Mouse (Mus musculus): ENCODE data around the gene Rab44.

Rab44 gene

DNA sequence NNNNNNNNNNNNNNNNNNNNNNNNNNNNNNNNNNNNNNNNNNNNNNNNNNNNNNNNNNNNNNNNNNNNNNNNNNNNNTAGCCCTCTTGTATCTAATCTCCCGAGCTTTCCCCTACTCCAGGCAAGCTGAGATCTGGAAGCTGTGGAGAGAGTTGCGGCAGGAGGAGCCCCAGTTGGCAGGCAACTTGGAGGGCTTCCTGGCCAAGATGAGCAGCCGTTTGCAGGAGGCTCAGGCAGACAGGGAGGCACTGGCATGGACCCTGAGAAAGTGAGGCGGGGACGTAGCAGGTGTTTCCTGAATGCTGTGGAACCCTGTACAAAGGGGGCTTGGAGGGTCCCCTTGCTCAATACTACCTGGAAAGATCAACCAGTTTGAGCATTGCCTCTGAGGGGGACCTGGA, 21.1 kb downstream of the Rab44 start:
- DNase-seq (ENCODE audit: low spot score) = no peak

DNA sequence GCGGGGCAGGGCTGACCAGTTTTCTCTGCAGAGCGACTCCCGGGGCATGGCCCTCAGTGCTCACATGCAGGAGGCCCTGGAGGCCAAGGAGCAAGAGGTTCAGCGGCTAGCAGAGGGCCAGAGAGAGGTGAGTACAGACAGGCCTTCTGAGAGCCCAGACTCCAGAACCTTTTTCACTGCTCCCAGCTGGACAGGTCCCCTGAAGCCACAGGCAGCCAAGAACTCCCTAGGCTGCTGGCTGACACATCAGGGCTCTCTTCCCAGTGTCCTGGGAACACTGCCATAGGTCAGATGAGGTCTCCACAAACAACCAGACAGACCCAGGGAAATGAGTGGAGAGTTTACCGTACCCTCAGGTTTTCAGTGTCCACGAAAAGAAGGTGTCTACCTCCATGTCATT, 22.3 kb downstream of the Rab44 start:
- no peak for DNase-seq (ENCODE audit: low spot score)

DNA sequence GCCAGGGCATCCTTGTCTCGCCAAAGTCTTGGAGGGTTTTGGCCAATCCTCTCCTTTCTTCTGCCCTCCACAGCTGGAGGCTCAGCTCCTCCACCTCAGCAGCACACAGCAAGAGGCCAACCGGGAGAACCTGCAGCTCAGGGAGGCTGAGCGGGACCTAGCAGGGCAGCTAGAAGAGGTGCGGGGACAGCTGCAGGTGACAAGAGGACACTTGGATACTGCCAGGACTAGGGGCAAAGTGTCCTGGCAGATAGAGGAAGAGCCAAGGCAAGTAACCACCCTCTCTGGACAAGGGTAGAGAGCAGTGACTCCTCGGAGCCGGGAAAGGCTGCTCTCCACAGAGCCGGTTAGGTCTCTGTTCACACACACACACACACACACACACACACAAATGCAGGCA, 24.0 kb downstream of the Rab44 start:
- no peak for DNase-seq (ENCODE audit: low spot score)

DNA sequence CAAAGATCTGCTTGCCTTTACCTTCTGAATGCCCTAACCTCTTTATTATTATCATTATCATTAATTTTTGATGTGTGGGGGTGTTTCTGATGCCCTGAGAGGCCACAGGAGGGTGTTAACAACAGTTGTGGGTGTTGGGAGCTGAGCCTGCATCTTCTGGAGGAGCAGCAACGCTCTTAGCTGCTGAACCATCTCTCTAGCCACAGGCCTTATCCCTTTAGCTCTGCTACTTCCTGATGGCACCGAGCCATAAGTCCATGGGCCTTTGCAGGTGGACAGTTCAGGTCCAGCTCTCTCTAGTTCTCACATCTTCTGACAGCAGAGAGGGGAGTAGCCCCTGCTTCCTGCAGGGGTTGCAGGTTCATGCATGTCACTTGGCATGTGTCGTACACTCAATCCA, 27.6 kb downstream of the Rab44 start:
- no peak for DNase-seq (ENCODE audit: low spot score)

DNA sequence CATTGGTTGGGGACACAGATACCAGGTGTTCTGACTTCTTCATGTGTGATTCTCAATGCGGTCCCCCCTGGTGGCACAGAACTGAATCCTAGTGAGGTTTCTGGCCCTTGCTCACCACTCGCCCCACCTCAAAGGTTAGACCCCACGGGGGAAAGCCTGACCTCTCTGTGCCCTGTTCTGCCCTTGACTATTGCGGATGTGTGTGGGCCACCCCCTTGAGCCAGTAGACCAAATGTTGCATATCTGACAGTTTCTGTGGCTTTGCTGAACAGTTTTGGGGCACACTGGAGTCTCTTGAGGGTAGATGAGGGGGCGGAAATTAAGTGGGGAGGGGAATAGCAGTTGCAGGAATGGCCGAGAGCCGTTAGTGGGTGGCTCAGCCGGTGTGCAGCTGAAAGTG, 29.3 kb downstream of the Rab44 start:
- peak; percentile 22 for DNase-seq (ENCODE audit: low spot score)

GRCm38 (mm10) chr17:29145101-29145500, 31.2 kb downstream of the Rab44 start:
- DNase-seq (ENCODE audit: low spot score) = no peak

GRCm38 (mm10) chr17:29147273-29147672, 33.3 kb downstream of the Rab44 start:
- DNase-seq (ENCODE audit: low spot score) = no peak

- DNase-seq (ENCODE audit: low spot score) = no peak
Measured at GRCm38 (mm10) chr17:29147773-29148172, 33.8 kb downstream of the Rab44 start.

- no peak for DNase-seq (ENCODE audit: low spot score)
Measured at GRCm38 (mm10) chr17:29149766-29150165, 35.8 kb downstream of the Rab44 start.

- DNase-seq (ENCODE audit: low spot score) = no peak
Measured at GRCm38 (mm10) chr17:29152547-29152946, 38.6 kb downstream of the Rab44 start.

GRCm38 (mm10) chr17:29154247-29154646, 40.3 kb downstream of the Rab44 start:
- no peak for DNase-seq (ENCODE audit: low spot score)

- no peak for DNase-seq (ENCODE audit: low spot score)
Measured at GRCm38 (mm10) chr17:29155355-29156135, 41.6 kb downstream of the Rab44 start.

DNA sequence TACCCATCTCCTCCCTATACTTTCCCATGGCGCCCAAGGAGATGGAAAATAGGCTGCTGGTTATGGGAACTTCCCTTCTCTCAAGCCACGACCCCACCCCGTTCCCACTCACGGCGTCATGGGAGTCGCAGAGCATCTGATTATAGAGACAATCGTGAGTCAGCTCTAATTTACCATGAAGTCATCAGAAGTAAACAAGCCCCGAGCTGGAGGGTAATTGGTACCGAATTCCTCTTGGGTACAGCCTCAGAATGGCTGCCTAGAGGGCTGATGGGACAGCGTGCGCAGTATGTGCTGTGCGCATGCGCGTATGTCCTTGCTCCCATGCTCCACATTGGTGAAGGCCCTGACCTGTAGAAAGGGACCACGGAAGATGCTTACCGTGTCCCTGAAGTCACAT, 42.5 kb downstream of the Rab44 start:
- no peak for DNase-seq (ENCODE audit: low spot score)

DNA sequence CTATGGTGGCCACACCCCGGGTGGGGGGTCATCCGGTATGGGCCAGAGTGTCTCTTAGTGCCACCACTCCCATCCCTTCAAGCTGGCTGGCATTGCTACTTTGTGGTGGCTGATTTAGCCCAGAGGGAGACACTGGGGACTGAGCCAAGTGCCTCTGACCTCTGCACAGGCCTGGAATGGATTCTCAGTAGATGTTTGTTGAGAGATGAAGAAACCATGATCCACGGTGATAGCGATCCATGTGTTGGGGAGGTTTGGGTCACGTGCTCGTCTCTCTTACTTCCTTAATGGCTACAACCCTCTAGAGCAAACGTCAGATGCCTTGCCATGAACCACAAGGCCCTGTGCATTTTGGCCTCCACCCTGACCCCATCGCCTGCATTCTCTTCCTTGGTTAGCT, 42.9 kb downstream of the Rab44 start:
- DNase-seq (ENCODE audit: low spot score) = no peak

DNA sequence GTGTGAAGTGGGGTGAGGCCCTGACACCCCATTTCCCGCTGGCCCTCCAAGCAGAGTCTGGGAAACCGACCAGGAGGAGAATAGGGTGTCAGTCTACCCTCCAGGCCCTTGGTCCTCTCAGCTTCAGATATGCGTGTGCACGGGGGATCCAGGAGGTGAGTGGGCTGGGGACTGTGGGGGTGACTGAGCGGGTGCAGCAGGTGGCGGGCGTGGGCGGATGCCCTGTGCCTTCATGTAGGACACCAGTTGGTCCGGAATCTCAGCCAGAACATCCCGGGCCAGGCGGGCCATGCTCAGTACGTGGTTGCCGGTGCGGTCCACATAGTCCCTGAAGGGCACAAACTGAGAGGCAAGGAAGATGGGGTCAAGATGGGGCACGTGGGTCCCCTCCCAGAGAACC, 45.0 kb downstream of the Rab44 start:
- no peak for DNase-seq (ENCODE audit: low spot score)

DNA sequence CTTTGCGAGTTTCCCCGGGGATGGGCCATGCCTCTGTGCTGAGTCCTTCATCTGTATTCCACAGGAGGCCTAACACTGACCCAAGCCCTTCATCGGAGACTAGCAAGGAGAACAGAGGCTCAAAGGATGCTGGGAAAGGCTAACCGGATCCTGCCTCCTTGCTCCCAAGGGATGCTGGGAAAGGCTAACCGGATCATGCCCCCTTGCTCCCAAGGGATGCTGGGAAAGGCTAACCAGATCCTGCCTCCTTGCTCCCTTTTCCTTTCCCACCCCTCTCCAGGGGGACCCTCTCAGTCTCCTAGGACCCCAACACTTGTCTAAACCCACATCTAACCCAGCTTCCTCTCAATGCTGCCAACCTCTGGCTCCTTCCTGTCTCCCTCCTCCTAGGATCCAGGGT, 45.4 kb downstream of the Rab44 start:
- no peak for DNase-seq (ENCODE audit: low spot score)

GRCm38 (mm10) chr17:29159743-29160455, 46.0 kb downstream of the Rab44 start:
- no peak for DNase-seq (ENCODE audit: low spot score)

GRCm38 (mm10) chr17:29162334-29162733, 48.4 kb downstream of the Rab44 start:
- DNase-seq (ENCODE audit: low spot score) = no peak

DNA sequence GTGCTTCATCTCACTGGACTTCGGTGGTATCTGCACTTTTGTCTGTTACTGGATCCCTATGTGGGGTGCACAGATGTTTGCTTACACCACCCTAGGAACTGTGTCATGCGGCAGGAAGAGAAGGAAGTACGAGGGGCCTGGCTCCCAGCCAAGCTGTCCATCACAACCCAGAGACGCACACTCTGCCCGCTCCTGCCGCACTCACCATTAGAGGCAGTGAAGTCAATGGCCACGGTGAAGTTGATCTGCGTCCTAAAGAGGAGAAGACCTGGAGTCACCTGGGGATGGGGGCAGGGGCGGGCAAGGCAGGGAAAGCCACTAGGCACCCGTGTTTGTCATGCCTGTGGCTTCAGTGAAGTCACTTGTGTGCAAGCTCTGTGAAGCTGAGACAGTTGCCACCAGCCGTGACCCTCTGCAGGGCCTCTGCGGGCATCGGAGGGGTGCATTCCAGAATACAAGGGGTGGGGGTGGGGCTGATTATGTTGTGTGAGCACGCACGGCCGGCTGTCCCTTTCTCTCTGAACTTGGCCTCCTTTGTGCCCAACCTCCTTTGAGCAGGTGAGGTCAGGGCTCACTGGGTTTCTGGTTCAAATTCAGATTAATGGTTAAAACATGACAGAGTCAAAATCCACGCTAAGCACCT, 50.6 kb downstream of the Rab44 start:
- no peak for DNase-seq (ENCODE audit: low spot score)

DNA sequence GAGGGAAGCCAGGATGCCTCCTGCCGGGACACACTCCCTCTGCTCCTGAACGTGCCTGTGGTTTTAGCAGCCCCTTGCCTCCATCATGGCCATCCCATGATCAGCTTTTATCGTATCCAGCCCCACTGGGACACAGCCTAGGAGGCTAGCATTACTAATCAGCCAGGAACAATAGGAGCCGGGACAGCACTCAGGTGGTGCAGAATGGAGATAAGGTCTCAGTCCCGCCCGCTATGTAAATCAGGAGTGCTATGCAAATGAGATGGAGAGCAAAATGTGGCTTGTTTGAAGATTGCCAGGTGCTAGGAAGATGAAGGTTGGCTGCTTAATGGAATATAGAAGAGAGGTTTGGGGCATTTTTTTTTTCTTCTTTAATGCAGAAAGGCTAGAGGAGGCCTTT, 51.5 kb downstream of the Rab44 start:
- no peak for DNase-seq (ENCODE audit: low spot score)

DNA sequence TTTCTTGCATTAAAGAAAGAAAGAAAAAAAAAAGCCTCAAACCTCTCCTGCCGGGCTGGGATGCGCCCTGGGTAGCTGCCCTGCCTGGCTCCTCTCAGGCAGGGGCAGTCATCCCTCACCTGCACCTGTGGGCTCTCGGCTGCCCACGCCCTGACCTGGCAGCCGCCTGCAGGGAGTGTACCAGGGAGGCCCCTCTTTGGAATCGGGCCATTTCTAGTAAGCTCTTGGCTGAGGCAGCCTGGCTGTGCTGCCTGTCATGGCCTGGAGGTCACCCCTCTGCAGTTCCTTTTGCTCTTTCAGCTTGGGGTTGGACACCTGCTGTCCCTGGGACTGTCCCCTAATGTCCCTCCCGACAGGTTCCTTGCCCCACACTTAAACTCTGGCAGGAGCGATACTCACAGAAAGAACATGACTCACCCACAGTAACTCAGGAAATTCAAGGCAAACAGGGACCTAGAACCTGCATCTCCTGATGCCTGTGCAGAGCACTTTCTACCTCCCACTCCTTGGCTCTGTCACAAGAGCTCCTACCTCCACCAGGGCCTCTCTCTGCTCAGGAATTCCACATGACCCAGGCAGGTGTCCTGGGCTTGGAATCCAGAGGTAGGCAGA, 52.1 kb downstream of the Rab44 start:
- DNase-seq (ENCODE audit: low spot score) = no peak

DNA sequence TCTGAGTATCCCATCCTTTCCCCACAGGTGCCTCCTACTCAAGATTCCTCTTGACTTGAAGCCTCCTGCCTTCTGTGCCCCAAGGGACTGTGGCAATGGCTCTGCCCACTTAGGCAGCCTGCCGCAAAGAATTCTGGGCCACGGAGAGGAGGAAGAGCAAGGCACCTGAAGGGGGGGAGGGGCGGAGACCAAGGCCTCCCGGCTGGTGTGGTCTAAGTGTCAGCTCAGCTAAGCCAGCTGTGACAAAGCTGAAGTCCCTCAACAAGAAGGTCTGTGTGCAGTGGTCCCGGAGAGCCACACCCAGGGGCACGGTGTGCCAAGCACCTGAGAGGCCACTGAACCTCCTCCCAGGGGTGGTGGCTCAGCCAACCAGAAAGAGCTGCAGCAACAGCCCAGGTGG, 53.4 kb downstream of the Rab44 start:
- no peak for DNase-seq (ENCODE audit: low spot score)

GRCm38 (mm10) chr17:29168438-29168837, 54.5 kb downstream of the Rab44 start:
- DNase-seq (ENCODE audit: low spot score) = no peak
